Mouse (Mus musculus) thymus, postnatal 25 days (tissue): ENCODE data around the gene Cyp2b9.
"Not testable (repeated sequence)": the region's sequence is repeated elsewhere in the genome, so short reads cannot be mapped to it uniquely, and the experiment has no call there.

Experiments used
- DNase-seq: peaks from one replicate; pipeline ENCODE4 v3.0.0; 2022

The Cyp2b9 gene

DNA sequence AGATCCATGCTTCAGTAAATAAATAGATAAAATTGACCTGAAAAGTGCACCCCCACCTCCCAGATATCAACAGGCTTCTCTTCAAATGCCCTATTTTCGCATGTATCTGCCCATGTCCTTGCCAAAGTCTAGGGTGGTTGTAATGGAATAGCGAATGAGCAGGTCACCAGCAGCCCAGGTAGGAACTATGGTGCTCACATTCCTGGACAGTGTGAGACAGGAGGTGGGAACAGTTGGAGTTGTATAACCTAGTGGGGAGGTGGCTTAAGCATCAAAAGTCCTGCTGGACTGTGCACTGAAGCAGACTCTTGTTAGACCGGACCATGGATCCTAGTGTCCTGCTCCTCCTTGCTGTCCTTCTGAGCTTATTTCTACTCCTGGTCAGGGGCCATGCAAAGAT is at the start of gene Cyp2b9:
Gene Cyp2b9, plus strand, starts transcription at position 301 of the 400 bp plus-strand sequence.
- DNase-seq, result not testable (repeated sequence)

DNA sequence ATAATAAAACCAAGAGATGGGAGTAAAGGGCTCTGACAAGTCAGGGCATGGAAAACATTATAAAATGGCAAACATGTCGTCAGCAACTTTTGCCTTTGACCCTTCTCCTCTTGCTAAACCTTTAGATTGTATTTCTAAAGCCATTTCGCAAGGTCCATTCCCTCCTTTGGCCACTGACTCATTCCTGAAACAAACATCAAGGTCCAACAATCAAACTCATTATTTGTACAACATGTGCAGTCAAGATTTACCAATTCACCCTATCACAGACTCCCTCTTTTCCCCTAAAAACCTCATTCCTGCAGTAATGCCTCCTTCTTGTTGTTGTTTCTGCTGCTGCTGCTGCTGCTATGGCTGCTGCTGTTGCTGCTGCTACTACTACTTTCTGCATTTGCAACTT is 33.6 kb upstream of the Cyp2b9 start:
- not testable (repeated sequence) for DNase-seq

DNA sequence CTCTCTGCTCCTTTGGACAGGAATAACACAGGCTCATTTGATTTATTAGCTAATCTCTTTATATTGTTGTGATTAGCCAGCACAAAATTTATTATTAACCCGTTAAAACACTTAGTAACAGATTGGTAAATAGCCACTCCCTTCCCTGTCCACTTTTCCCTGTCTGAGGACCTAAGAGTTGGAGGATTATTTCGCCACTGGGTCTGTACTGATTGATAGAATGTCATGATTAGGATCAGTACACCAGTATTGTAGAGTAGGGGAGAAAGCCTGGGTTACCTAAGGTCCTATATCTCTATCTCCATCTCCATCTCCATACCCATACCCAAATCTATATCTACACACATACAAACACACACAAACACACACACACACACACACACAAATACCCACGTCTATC is 29.6 kb upstream of the Cyp2b9 start:
- DNase-seq, result not testable (repeated sequence)

DNA sequence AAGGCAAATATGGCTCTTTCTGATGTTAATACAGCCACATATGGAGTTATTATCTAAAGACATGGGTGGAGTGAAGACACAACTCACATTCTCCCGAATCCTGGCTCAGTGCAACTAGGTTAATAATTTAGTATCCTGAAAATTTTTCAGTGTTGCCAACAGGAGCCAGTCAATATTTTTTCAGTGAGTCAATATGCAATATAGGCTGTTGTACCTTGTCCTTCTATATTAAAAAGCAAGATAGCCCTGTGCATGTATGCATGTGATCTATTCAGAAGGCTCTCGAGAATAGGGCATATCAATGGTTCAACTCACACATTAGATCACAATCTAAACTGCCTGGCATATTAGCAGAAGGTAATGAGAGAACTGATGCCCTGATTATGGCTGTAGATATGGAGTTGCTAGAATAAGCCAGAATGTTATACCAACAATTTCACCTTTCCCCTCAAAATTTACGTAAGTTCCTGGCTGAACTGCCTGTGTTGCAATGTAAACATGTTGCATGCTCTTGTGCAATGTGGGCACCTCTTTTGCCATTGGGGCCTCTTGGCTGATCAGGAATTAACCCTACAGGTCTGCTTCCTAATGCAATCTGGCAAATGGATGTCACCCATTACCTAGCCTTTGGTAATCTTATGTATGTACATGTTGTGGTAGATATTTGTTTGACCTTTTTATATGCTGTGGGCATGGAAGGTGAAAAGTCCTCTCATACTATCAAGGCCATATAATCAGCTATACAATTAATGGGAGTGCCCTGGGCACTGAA is 4.3 kb upstream of the Cyp2b9 start:
- not testable (repeated sequence) for DNase-seq

DNA sequence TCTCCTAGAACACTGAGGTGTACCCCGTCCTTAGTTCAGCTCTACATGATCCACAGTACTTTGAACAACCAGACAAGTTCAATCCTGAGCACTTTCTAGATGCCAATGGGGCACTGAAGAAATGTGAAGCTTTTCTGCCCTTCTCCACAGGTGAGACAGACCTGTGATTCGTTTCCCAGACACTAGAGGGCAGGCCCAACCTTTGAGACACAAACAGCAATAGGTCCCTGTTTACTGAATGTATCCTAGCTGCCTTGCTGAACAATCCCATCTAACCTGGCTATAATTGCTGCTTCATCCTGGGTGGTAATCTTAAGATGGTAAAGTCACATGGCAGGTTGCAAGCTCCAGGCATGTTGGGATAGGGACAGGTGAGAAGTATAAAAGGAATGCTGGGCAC is 27.9 kb downstream of the Cyp2b9 start:
- DNase-seq, result no peak

DNA sequence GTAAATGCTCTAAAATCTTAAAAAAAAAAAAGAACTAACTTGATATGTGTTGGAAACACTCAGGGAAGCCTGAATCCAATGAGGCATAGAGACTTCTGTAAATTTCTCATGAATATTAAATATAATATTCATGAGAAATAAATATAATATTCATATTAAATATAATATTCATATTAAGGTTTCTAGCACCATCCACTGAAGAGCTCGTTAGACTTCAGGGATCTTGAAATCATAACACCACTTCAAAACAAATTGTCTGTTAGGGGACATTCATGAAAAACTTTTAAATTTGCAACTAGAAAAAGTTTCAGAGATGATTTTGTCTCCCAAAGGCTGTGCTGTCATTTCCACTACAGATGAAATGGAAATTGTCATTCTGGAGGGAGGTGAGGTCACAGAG is 86.8 kb downstream of the Cyp2b9 start, which contains the start of gene Vmn1r184:
Gene Vmn1r184, plus strand, starts transcription at position 301 of the 400 bp plus-strand sequence.
- DNase-seq, result not testable (repeated sequence)
